Mouse (Mus musculus) lung, postnatal 0 days (tissue): Measurements from ENCODE around the gene Gm49711. TPM values are rescaled to one million over a fixed set of nuclear protein-coding genes. Genes with fewer than 3 reads are reported as not detected.

Experiments used
- ATAC-seq: fragments of 200-750 bp; cut with Nextera tagmentation; 2 replicates; pipeline ENCODE4 v1.8.0; 2017; ENCODE audit warnings: moderate library complexity
- DNase-seq: peaks from one replicate; pipeline ENCODE4 v3.0.0-alpha.2; 2016; ENCODE audit warnings: low spot score
- H3K27ac ChIP-seq: fragments of 300-500 bp; sonication (generic); 2 replicates; pipeline ENCODE4 v1.5.1; 2014; ENCODE audit warnings: antibody characterized with exemption, mild to moderate bottlenecking, low read length, mixed read lengths
- H3K27me3 ChIP-seq: fragments of 300-500 bp; sonication (generic); replicated peaks from 2 replicates; pipeline ENCODE4 v1.6.1; 2014; ENCODE audit warnings: low read length, mixed read lengths; ENCODE audit not compliant: insufficient read depth
- H3K36me3 ChIP-seq: fragments of 300-500 bp; sonication (generic); 2 replicates; pipeline ENCODE4 v1.6.1; 2014; ENCODE audit warnings: low read length, mixed read lengths; ENCODE audit not compliant: insufficient read depth
- H3K4me1 ChIP-seq: fragments of 300-500 bp; sonication (generic); 2 replicates; pipeline ENCODE4 v1.6.1; 2014; ENCODE audit warnings: antibody characterized with exemption, low read depth, low read length, mixed read lengths; ENCODE audit not compliant: insufficient read depth
- H3K4me2 ChIP-seq: fragments of 300-500 bp; sonication (generic); replicated peaks from 2 replicates; pipeline ENCODE4 v1.6.1; 2014; ENCODE audit warnings: low read depth, mild to moderate bottlenecking, low read length, moderate library complexity, mixed read lengths
- H3K4me3 ChIP-seq: fragments of 300-500 bp; sonication (generic); 2 replicates; pipeline ENCODE4 v1.5.1; 2014; ENCODE audit warnings: low read depth, low read length
- H3K9ac ChIP-seq: fragments of 300-500 bp; sonication (generic); replicated peaks from 2 replicates; pipeline ENCODE4 v1.6.1; 2014; ENCODE audit warnings: low read depth, mild to moderate bottlenecking
- H3K9me3 ChIP-seq: fragments of 300-500 bp; sonication (generic); 2 replicates; pipeline ENCODE4 v1.6.1; 2016; ENCODE audit warnings: low read length, mixed read lengths
- CTCF ChIP-seq: IDR thresholded peaks from 2 replicates; pipeline ENCODE4 v1.5.1; 2016; ENCODE audit warnings: antibody characterized with exemption, mild to moderate bottlenecking
- EP300 ChIP-seq: IDR thresholded peaks from 2 replicates; pipeline ENCODE4 v1.6.1; 2016; ENCODE audit warnings: antibody characterized with exemption, mild to moderate bottlenecking, control low read depth
- WGBS: fragments of 180-500 bp; shearing (Covaris S2); extraction: QIAGEN DNeasy Blood & Tissue Kit; methylation state at CpG from one replicate; pipeline ENCODE4 v1.1.7; 2014; 5-methylcytosine and 5-hydroxymethylcytosine counted together
- polyA plus RNA-seq: library from polyadenylated mRNA; unstranded; fragments of >200 nt; fragmentation: Nextera tagmentation; extraction: Ambion mirVana; gene quantifications from 2 replicates; pipeline ENCODE4 v1.2.1, GENCODE M21; 2015

The Gm49711 gene
- polyA plus RNA-seq, 1 experiment from 2014 or later = 0.11 TPM

- Histone ChIP-seq H3K4me3 (no peak overlapping the region), H3K27me3 (no peaks in the 10 kb centered on the region), H3K9ac (no peak overlapping the region), H3K36me3 (no peaks in the 10 kb centered on the region), H3K27ac (no peak overlapping the region), H3K9me3 (0 out of 2 replicates have a peak, but pooled peaks cover 6% of the 10 kb centered on the region), H3K4me2 (no peak overlapping the region), H3K4me1 (no peaks in the 10 kb centered on the region)
- TF ChIP-seq CTCF (no peak), EP300 (no peak)
- 57% methylated on average over 4 of the region's 4 CpGs for WGBS
- no peak for DNase-seq
- no peak for ATAC-seq
Observed at GRCm38 (mm10) chr16:92127226-92127625, 69.1 kb downstream of the Gm49711 start.

- Histone ChIP-seq H3K4me1 (no peaks in the 10 kb centered on the region), H3K4me3 (no peak overlapping the region), H3K27me3 (no peaks in the 10 kb centered on the region), H3K9me3 (0 out of 2 replicates have a peak, but pooled peaks cover 6% of the 10 kb centered on the region), H3K27ac (no peak overlapping the region), H3K9ac (no peak overlapping the region), H3K4me2 (no peak overlapping the region), H3K36me3 (no peaks in the 10 kb centered on the region)
- TF ChIP-seq CTCF = no peak
- 62% methylated on average over 5 of the region's 5 CpGs for WGBS
- no peak; the same call in 1 of the 2 replicates for ATAC-seq
- no peak for DNase-seq
Observed at GRCm38 (mm10) chr16:92127666-92128065, 69.5 kb downstream of the Gm49711 start.

GRCm38 (mm10) chr16:92129843-92130242 lies 71.7 kb downstream of the Gm49711 start:
- ATAC-seq (no peak), DNase-seq (no peak)
- no peak overlapping the region for H3K9ac ChIP-seq
- H3K9me3 ChIP-seq = 0 out of 2 replicates have a peak, but pooled peaks cover 2% of the 10 kb centered on the region
- no peak overlapping the region for H3K4me3 ChIP-seq
- no peak overlapping the region for H3K27ac ChIP-seq
- H3K4me1 ChIP-seq = no peaks in the 10 kb centered on the region
- no peak overlapping the region for H3K4me2 ChIP-seq
- H3K36me3 ChIP-seq = no peaks in the 10 kb centered on the region
- no peak for TF ChIP-seq EP300
- no peak for TF ChIP-seq CTCF
- 90% methylated on average over 8 of the region's 8 CpGs for WGBS
- H3K27me3 ChIP-seq = no peaks in the 10 kb centered on the region

- H3K27me3 ChIP-seq = no peaks in the 10 kb centered on the region
- TF ChIP-seq EP300 = no peak
- 82% methylated on average over 4 of the region's 4 CpGs for WGBS
Observed at GRCm38 (mm10) chr16:92132511-92132910, 74.4 kb downstream of the Gm49711 start.

GRCm38 (mm10) chr16:92134148-92134764 lies 76.1 kb downstream of the Gm49711 start:
- H3K4me1 ChIP-seq = no peaks in the 10 kb centered on the region
- no peaks in the 10 kb centered on the region for H3K36me3 ChIP-seq
- ATAC-seq = no peak
- H3K9ac ChIP-seq = no peak overlapping the region
- WGBS = 79% methylated on average over 11 of the region's 11 CpGs
- no peak overlapping the region for H3K4me3 ChIP-seq
- H3K27me3 ChIP-seq = no peaks in the 10 kb centered on the region
- no peak overlapping the region for H3K4me2 ChIP-seq
- no peak for DNase-seq
- TF ChIP-seq CTCF = no peak
- no peak for TF ChIP-seq EP300
- no peak overlapping the region for H3K27ac ChIP-seq
- H3K9me3 ChIP-seq = no peaks in the 10 kb centered on the region

More at GRCm38 (mm10) chr16:92132511-92132910, 74.4 kb downstream of the Gm49711 start:
- Histone ChIP-seq H3K9ac (no peak overlapping the region), H3K27ac (no peak overlapping the region), H3K36me3 (no peaks in the 10 kb centered on the region), H3K4me1 (no peaks in the 10 kb centered on the region), H3K9me3 (no peaks in the 10 kb centered on the region), H3K4me3 (no peak overlapping the region), H3K4me2 (no peak overlapping the region)
- ATAC-seq (no peak), DNase-seq (no peak)

GRCm38 (mm10) chr16:92136275-92136674 lies 78.2 kb downstream of the Gm49711 start:
- TF ChIP-seq CTCF (0 out of 2 replicates have a peak, but pooled peaks have one; percentile 23), EP300 (no peak)

More at GRCm38 (mm10) chr16:92136275-92136674, 78.2 kb downstream of the Gm49711 start:
- Histone ChIP-seq H3K4me2 (no peak overlapping the region), H3K4me1 (no peaks in the 10 kb centered on the region), H3K27ac (no peak overlapping the region), H3K9me3 (no peaks in the 10 kb centered on the region), H3K36me3 (no peaks in the 10 kb centered on the region), H3K9ac (no peak overlapping the region), H3K4me3 (no peak overlapping the region), H3K27me3 (no peaks in the 10 kb centered on the region)
- 93% methylated on average over 13 of the region's 15 CpGs for WGBS
- no peak for ATAC-seq
- DNase-seq = no peak
